Mouse (Mus musculus) spleen, postnatal 14 days (tissue): ENCODE measurements around the gene Rdh16.
"Not testable (repeated sequence)": the region's sequence is repeated elsewhere in the genome, so short reads cannot be mapped to it uniquely, and the experiment has no call there.

Experiments used
- DNase-seq, 2 experiments: peaks; one replicate each; pipeline ENCODE4 v3.0.0; 2021 to 2022; ENCODE audit warnings: low spot score in 2 of 2

The Rdh16 gene

GRCm38 (mm10) chr10:127800891-127801290 lies at the start of gene Rdh16:
Gene Rdh16, plus strand, starts transcription at chr10:127801152.
- DNase-seq, result no peak

DNA sequence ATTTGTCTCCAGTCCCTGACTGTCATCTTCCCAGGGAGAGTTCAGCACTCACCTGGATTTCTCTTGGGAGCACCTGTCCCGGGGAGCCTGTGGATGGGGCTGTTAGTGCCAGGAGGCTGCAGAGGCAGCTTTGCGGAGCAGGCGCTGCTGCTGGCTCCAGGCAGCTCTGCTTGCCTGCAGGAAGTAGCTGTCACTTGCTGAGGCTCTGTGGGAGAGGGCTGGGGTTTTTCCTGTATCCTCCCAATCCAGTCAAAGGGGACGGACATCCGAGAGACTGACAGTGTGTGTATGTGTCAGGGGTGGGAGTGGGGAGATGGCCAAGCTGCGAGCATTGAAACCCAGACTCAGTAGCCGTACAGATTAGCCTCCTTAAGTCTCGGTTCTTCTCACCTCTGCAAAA lies 49.4 kb upstream of the Rdh16 start, which contains the start of gene Gpr182:
TSS of gene Gpr182 (minus strand) at position 185 of the 400 bp plus-strand sequence.
- DNase-seq, result no peak

- DNase-seq, result no peak
Observed at GRCm38 (mm10) chr10:127754566-127755166, 46.3 kb upstream of the Rdh16 start.

DNA sequence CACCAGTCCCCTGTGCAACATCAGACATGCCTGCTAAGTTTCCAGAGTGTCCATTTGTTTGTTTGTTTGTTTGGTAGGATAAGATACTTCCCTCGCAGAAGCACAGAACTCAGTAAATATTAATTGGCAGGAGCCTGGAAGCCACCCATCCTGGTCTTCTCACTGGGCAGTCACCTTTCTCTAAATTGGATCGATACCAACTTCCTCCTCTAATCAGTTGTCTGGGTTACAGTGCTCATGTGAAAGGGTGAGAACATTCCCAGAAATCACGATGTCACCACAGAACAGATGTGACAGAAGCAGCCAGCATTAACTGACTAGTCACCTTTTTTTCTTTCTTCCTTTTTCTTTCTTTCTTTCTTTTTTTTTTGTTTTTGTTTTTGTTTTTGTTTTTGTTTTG lies 45.7 kb upstream of the Rdh16 start:
- no peak for DNase-seq

DNA sequence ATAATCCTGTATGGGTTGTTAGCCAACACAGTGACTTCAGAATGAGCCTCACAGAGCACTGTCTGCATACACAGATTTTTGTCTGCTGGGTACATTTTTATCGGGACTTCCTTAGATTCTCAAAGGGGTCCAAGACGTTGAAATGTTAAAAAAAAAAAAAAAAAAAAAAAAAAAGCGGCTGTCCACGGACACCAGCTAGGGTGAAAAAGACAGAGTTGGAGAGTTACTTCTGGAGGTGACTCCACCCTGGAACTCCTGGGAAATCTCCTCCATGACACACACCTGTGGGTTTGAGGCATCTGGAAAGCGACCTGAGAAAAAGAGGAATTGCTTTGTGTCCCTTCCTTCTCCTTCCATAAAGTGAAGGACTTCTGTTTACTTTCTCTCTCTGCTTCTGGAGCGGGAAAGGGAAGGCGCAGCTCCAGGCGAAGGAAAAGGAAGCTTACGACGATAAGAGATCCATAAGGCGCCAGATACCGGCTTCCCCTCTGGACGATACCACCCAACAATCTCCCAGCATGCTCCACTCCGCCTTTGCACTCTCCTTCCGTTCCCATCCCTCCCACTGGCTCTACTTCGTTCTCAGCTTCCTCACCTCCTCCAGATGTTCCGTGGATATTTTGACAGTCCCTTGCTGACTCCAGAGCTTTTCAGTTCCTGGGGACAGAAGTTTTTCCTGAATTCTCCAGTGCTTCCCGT lies 45.0 kb upstream of the Rdh16 start:
- peak in 1 of 2 experiments; percentile 4 for DNase-seq

DNA sequence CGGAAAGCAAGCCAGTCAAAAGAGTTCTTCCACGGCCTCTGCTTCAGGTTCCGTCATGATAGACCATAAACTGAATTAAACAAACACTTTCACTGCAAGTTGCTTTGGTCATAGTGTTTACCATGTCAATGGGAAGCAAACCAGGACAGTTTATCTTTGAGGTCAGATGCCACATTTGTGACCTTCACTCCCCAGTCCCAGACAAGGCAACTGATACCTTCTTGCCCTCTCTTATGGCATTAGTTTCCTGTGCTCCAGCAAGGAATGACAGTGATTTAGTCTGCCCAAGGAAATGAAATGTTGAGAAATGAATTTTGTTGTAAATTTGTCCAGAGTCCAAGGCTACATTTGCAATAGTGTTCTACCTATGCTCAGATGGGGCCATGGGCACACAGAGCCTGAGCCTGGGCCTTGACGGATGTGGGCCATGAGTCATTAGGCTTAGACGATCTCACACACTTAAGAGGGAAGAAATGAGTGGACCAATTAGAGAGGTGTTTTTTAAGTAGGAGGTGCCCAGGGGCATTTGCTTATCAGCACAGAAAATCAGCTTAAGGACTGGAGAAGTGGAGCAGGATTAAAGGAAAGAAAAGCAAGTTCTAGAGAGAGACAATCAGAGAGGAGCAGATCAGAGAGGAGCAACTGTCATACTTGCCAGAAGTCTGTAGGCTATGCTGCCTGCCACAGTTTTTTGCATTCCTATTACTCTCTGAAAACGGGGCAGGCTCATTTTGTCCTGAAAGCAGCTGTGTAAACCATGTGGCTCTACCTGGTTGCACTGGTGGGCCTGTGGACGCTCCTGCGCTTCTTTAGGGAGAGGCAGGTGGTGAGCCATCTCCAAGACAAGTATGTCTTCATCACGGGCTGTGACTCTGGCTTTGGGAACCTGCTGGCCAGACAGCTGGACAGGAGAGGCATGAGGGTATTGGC lies 41.5 kb upstream of the Rdh16 start, which contains the start of the genes Rdh1 and Rdh16f1:
TSS of gene Rdh1 (plus strand) at position 541 of the 930 bp plus-strand sequence.
TSS of gene Rdh16f1 (plus strand) at position 607 of the 930 bp plus-strand sequence.
- no peak for DNase-seq

- not testable (repeated sequence) for DNase-seq
Observed at GRCm38 (mm10) chr10:127762926-127763325, 38.0 kb upstream of the Rdh16 start.

DNA sequence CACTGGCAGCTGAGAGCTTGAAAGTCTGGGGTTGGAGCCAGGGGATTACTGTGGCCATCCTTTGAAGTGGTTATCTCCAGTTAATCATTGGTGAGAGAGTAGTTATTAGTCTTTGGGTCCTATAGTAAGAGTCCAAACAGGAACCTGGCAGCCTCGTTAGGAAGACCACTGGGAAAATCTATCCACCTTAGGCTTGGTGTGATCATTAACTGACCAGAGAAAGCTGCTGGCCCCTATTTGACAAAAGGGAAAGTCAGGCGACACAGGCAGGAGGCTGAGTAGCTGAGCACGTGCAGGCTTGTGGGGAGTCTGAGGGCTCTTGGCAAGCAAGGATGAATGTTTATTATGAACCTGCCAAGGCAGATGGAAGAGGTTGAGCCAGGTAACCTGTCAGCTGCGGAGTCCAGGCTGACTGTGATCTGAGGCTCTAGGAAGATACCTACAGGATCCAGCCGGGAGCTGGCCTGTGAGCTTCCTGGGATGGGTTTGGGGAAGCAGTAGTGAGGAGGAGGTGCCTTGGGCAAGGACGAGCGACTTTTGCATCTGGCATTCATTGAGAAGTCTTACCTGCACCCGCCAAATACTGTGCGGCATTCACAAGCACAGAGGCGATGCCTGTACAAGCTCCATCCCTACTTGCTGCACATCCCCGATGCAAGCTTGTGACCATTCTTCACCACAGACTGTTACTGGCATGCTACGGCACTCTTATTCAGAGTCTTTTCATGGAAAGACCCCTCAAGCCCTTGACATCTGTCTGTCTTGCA lies 36.9 kb upstream of the Rdh16 start:
- no peak for DNase-seq

GRCm38 (mm10) chr10:127766564-127766963 lies 34.4 kb upstream of the Rdh16 start:
- DNase-seq, result no peak

DNA sequence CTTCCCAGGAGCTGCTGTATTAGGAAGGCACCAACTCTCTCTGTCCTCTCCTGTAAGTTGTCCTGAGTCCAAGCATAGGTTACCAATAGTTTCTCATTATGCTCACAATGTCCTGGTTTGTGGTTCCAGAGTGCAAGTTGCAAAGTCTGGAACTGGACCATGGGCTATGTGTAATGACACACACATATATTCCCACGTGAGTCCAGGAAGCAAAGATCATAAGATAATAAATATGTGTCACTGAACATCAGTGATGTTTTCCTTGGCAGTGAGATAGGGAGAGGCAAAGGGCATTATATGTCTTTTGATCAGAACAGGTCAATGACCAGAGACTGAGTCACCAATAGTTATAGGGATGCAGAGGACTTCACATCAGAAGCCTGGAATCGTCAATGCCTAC lies 24.9 kb upstream of the Rdh16 start, which contains the start of gene Rdh9:
TSS of gene Rdh9 (plus strand) at position 376 of the 400 bp plus-strand sequence.
- no peak for DNase-seq

DNA sequence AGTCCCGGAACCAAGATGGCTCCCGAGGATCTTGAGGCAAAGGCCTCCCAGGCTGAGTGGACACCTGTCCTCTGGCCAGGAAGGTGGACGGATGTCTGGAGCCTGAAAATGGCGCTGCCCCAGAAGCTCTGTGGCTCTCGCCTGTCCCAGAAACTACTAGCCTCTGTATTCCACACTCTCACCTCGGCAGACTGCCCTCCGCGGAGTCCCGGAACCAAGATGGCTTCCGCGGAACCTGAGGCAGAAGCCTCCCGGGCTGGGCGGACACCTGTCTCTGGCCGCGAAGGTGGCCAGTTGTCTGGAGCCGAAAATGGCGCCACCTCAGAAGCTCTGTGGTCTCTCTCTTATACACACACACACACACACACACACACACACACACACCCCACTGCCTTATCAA lies 18.6 kb upstream of the Rdh16 start:
- not testable (repeated sequence) for DNase-seq

DNA sequence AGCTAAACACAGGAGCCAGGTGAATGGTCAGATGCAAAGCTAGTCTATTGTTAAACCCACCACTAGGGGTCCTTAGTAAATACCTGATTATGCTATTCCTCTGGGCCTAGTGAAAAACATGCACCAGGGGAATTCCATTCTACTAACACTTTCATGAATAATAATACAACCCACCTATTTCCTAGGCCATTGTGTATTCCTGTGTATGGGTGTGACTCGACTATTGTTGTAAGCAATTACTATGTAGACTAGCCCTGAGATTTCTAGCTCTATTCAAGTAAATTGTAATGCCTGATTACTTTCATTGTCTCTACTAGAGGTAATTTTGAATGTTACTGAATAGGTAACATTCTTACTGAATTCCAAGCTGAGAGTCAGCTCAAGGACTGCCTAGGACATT lies 15.5 kb upstream of the Rdh16 start:
- not testable (repeated sequence) for DNase-seq

- DNase-seq, result no peak
Observed at GRCm38 (mm10) chr10:127799295-127799694, 1.7 kb upstream of the Rdh16 start.

GRCm38 (mm10) chr10:127801612-127802011 lies 660 bp downstream of the Rdh16 start:
- DNase-seq, result no peak

DNA sequence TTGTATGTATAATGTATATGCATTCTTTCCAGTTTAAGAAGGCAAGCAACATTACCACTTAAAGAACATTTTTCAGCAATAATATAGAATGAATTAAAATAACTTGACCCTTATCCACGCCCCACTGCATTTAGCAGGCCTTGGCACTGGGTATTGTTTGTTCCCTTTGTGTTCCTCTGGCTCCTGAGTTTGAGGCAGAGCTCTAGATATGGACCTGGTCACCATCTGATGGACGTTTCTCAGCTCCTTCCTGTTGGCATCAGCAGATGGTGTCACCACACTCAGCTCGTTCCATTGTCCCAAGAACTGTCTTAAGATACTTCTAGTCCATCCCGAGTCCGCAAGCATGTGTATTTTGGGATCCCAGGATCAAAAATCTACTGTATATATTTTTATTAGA lies 1.3 kb downstream of the Rdh16 start:
- DNase-seq, result no peak

- no peak for DNase-seq
Observed at GRCm38 (mm10) chr10:127804416-127804815, 3.5 kb downstream of the Rdh16 start.

GRCm38 (mm10) chr10:127815888-127816287 lies 14.9 kb downstream of the Rdh16 start:
- DNase-seq, result no peak

GRCm38 (mm10) chr10:127817268-127817910 lies 16.4 kb downstream of the Rdh16 start:
- DNase-seq, result not testable (repeated sequence)

DNA sequence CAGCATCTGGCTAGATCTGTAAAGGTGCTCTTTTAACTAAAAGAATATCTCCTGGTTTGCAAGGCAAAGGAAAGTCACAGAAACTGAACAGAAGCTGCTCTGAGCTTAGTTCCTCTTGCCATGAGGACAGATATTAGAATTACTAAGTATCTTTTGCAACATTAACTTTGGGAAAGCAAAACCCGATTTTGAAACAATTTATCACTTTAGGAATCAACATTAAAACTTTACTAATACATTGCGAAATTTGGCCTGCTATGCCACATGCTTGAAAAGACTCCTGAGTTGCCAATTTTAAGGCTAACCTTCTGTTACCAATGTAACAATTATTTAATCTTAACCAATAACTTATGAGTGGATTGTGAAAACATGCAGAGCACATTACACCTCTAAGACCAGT lies 20.9 kb downstream of the Rdh16 start:
- DNase-seq, result not testable (repeated sequence)

DNA sequence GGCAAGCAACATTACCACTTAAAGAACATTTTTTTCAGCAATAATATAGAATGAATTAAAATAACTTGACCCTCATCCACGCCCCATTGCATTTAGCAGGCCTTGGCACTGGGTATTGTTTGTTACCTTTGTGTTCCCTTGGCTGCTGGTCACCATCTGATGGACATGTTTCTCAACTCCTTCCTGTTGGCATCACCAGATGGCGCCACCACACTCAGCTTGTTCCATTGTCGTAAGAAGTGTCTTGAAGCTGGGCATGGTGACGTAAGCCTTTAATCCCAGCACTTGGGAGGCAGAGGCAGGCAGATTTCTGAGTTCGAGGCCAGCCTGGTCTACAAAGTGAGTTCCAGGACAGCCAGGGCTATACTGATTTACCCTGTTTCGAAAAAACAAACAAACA lies 24.4 kb downstream of the Rdh16 start:
- no peak for DNase-seq

GRCm38 (mm10) chr10:127829121-127829520 lies 28.2 kb downstream of the Rdh16 start:
- DNase-seq, result no peak
